ENCODE assay signal across 20 mouse cellular contexts in the genomic region with DNA sequence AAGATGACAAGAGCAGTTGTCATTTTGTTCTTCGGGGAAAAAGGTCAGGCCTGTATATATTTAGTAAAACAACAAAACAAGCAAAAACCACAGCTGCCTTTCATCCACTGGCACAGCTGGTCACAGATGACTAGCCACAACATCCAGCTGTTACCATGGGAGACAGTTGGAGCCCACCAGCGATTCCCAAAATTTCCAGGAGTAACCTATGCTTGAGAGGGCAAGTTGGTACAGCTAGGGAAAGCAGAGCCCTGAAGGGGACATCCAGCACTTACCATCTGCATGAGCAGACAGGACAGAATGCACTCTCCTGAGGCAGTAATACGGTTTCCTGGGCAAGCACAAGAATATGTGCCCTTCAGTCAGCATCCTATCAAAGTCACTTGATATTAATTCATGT.
A peak's percentile ranks its signal among the peaks of the same experiment; 100 is the strongest.
DNase-seq lines count a peak whose midpoint lies in the region; ATAC-seq and TF ChIP-seq lines count a peak whose summit lies in the region.
"Had no signal": no experiment of that assay in that cellular context is flagged by ENCODE, and none has a peak within 500 bp of the region (broad histone marks: within the 10 kb centered on the region; RNA-seq: fewer than 3 reads in every experiment).

No protein-coding gene starts in this region.

- no peak for TF ChIP-seq CTCF in lung, embryonic 14.5 days (IDR thresholded peaks at IDR 0.05; ENCODE audit: low read depth)
- no peak for TF ChIP-seq CTCF in lung, adult 2 months (IDR thresholded peaks at IDR 0.05; ENCODE audit: insufficient read depth, low read length)

- WGBS in lung, embryonic 14.5 days, result 58% methylated on average over 3 of the region's 3 CpGs
- 62% methylated on average over 3 of the region's 3 CpGs for WGBS in lung, adult 2 months
- 55% methylated on average over 3 of the region's 3 CpGs for WGBS in lung, embryonic 15.5 days

- no peak overlapping the region for H3K9ac ChIP-seq in lung, embryonic 14.5 days
- H3K9ac ChIP-seq in lung, embryonic 15.5 days, result no peak overlapping the region
- H3K9ac ChIP-seq: forebrain, embryonic 13.5 days; forebrain, postnatal 0 days; heart, embryonic 15.5 days; hindbrain, embryonic 14.5 days had no signal

- intact Hi-C loops in heart, postnatal 14 days (cut with DNase I), result no loop called here

- H3K4me3 ChIP-seq in lung, embryonic 14.5 days (ENCODE audit: low read depth, low read length), result no peak overlapping the region
- no peak overlapping the region for H3K4me3 ChIP-seq in lung, adult 2 months (replicated peaks; ENCODE audit: extremely low read depth, low read depth, low read length)
- H3K4me3 ChIP-seq in lung, embryonic 15.5 days, result no peak overlapping the region
- H3K4me3 ChIP-seq: embryonic facial prominence, embryonic 10.5 days; forebrain, embryonic 13.5 days; heart, adult 2 months; heart, embryonic 15.5 days; hindbrain, embryonic 10.5 days had no signal

- H3K27ac ChIP-seq in lung, embryonic 14.5 days (ENCODE audit: low read depth), result no peak overlapping the region
- peak overlapping the region; percentile 5; the same call in 1 of the 2 replicates for H3K27ac ChIP-seq in lung, embryonic 15.5 days
- H3K27ac ChIP-seq: embryonic facial prominence, embryonic 10.5 days; forebrain, embryonic 13.5 days; heart, adult 2 months; heart, embryonic 15.5 days; hindbrain, embryonic 10.5 days; hindbrain, embryonic 14.5 days had no signal

- TF ChIP-seq POLR2A in lung, adult 2 months (IDR thresholded peaks at IDR 0.05; ENCODE audit: borderline replicate concordance, extremely low read depth, low read depth, low read length), result no peak

- DNase-seq in lung, embryonic 14.5 days, result peak; percentile 76
- DNase-seq in lung, adult 2 months, result no peak
- DNase-seq in lung, postnatal 14 days, result peak; percentile 39
- DNase-seq in urinary bladder, adult 2 months (ENCODE audit: low spot score), result no peak
- DNase-seq in left cerebral cortex, adult 9 months (ENCODE audit: low spot score in 2 of 2), result no peak
- DNase-seq in heart, postnatal 14 days, result no peak
- DNase-seq: adrenal gland, adult 8-10 months; adrenal gland, postnatal 36 days; cerebellum, adult 2 months; cerebellum, postnatal 10 days; forebrain, postnatal 0 days; heart, adult 2 months had no signal

- peak; percentile 47; the same call in 1 of the 2 replicates for ATAC-seq in lung, embryonic 14.5 days (ENCODE audit: insufficient read depth)
- ATAC-seq in lung, embryonic 15.5 days (ENCODE audit: borderline replicate concordance, extremely low read depth, low FRiP score, low TSS enrichment), result peak; percentile 67; the same call in 1 of the 2 replicates
- ATAC-seq: forebrain, embryonic 13.5 days; forebrain, postnatal 0 days had no signal

- no peaks in the 10 kb centered on the region for H3K4me1 ChIP-seq in lung, embryonic 14.5 days (ENCODE audit: insufficient read depth)
- no peaks in the 10 kb centered on the region for H3K4me1 ChIP-seq in lung, adult 2 months (ENCODE audit: control insufficient read depth, insufficient read depth, low read length)
- H3K4me1 ChIP-seq in lung, embryonic 15.5 days, result peaks cover 6% of the 10 kb centered on the region; the same call in 1 of the 2 replicates
- H3K4me1 ChIP-seq: forebrain, embryonic 13.5 days had no signal

- no peaks in the 10 kb centered on the region for H3K9me3 ChIP-seq in lung, embryonic 14.5 days (ENCODE audit: low read depth, low read length)
- no peaks in the 10 kb centered on the region for H3K9me3 ChIP-seq in lung, embryonic 15.5 days
- H3K9me3 ChIP-seq: embryonic facial prominence, embryonic 10.5 days; forebrain, embryonic 13.5 days; G1E; heart, embryonic 15.5 days; hindbrain, embryonic 10.5 days had no signal

- H3K27me3 ChIP-seq in lung, embryonic 14.5 days (ENCODE audit: insufficient read depth, low read length), result no peaks in the 10 kb centered on the region
- no peaks in the 10 kb centered on the region for H3K27me3 ChIP-seq in lung, embryonic 15.5 days
- H3K27me3 ChIP-seq: forebrain, embryonic 13.5 days; heart, embryonic 15.5 days had no signal

- no peaks in the 10 kb centered on the region for H3K36me3 ChIP-seq in lung, embryonic 14.5 days (ENCODE audit: insufficient read depth)
- no peaks in the 10 kb centered on the region for H3K36me3 ChIP-seq in lung, embryonic 15.5 days
- H3K36me3 ChIP-seq: embryonic facial prominence, embryonic 10.5 days; G1E; heart, embryonic 15.5 days; hindbrain, embryonic 10.5 days had no signal

- no peak overlapping the region for H3K4me2 ChIP-seq in lung, embryonic 14.5 days
- no peak overlapping the region for H3K4me2 ChIP-seq in lung, embryonic 15.5 days
- H3K4me2 ChIP-seq: forebrain, embryonic 13.5 days; heart, embryonic 11.5 days; heart, embryonic 15.5 days; hindbrain, embryonic 14.5 days had no signal

Comparison
In these comparisons a context has a peak if more than half of its experiments do, and no peak if none do; other contexts are left out.
1. DNase-seq: peak in lung, embryonic 14.5 days (single experiment) and lung, postnatal 14 days (single experiment); none in lung, adult 2 months (single experiment), urinary bladder, adult 2 months (single experiment), left cerebral cortex, adult 9 months (0 of 2) and heart, postnatal 14 days (0 of 2).